Mouse (Mus musculus) kidney, embryonic 15.5 days (tissue): ENCODE measurements at regions not wholly inside any gene's neighbourhood (a gene's known extent, or its start where the extent isn't known, plus 50 kb on each side); places are given as distances from the start of the nearest gene placed in this dataset.

ENCODE experiments used
- ATAC-seq: fragments of 200-750 bp; cut with Nextera tagmentation; replicated peaks from 2 replicates; pipeline ENCODE4 v1.8.0; 2017; ENCODE audit warnings: moderate TSS enrichment; ENCODE audit not compliant: low FRiP score
- H3K27ac ChIP-seq: fragments of 300-500 bp; sonication (generic); 2 replicates; pipeline ENCODE4 v1.5.1; 2015; ENCODE audit warnings: mild to moderate bottlenecking, inconsistent platforms
- H3K27me3 ChIP-seq: fragments of 300-500 bp; sonication (generic); 2 replicates; pipeline ENCODE4 v1.6.1; 2015; ENCODE audit warnings: inconsistent platforms
- H3K36me3 ChIP-seq: fragments of 300-500 bp; sonication (generic); 2 replicates; pipeline ENCODE4 v1.6.1; 2015; ENCODE audit warnings: inconsistent platforms
- H3K4me1 ChIP-seq: fragments of 300-500 bp; sonication (generic); 2 replicates; pipeline ENCODE4 v1.6.1; 2015; ENCODE audit warnings: inconsistent platforms
- H3K4me2 ChIP-seq: fragments of 300-500 bp; sonication (generic); 2 replicates; pipeline ENCODE4 v1.6.1; 2015; ENCODE audit warnings: moderate library complexity, mild to moderate bottlenecking, inconsistent platforms
- H3K4me3 ChIP-seq: fragments of 300-500 bp; sonication (generic); replicated peaks from 2 replicates; pipeline ENCODE4 v1.5.1; 2015; ENCODE audit warnings: mild to moderate bottlenecking, inconsistent platforms
- H3K9ac ChIP-seq: fragments of 300-500 bp; sonication (generic); 2 replicates; pipeline ENCODE4 v1.6.1; 2015; ENCODE audit warnings: mild to moderate bottlenecking, inconsistent platforms
- H3K9me3 ChIP-seq: fragments of 300-500 bp; sonication (generic); replicated peaks from 2 replicates; pipeline ENCODE4 v1.6.1; 2016; ENCODE audit warnings: inconsistent platforms
- WGBS: fragments of 180-500 bp; shearing (Covaris S2); methylation state at CpG from one replicate; pipeline ENCODE4 v1.1.7; 2015; ENCODE audit warnings: mixed read lengths; 5-methylcytosine and 5-hydroxymethylcytosine counted together

GRCm38 (mm10) chr11:57933065-57933464 is 75.8 kb upstream of the Larp1 start:
- Histone ChIP-seq H3K9me3 (no peaks in the 10 kb centered on the region), H3K36me3 (no peaks in the 10 kb centered on the region), H3K4me3 (no peak overlapping the region), H3K4me1 (peaks cover 11% of the 10 kb centered on the region), H3K27me3 (peaks cover 23% of the 10 kb centered on the region), H3K27ac (no peak overlapping the region), H3K9ac (no peak overlapping the region), H3K4me2 (no peak overlapping the region)
- WGBS: 23% methylated on average over 5 of the region's 5 CpGs
- ATAC-seq: no peak

DNA sequence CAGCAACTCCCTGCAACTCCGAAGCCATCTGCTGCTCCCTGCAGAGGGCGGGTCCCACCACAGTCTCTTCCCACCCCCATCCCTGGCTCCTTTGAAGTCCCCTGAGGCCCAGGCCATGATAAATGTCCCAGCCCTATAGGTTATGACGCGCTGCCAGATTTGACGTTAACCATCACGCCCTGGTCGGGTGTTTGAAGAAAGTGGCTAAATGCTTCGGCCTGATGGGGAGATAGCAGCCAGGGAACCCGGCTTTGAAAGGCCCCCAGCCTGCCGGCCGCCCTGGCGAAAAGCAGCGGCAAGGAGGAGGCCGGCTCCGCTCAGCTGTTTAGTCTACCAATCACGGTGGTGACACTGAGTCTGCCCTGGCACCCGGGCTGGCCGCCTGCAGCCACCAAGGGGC is 79.4 kb upstream of the Larp1 start:
- Histone ChIP-seq H3K27me3 (peaks cover 20% of the 10 kb centered on the region), H3K9me3 (no peaks in the 10 kb centered on the region), H3K4me3 (no peak overlapping the region), H3K9ac (no peak overlapping the region), H3K4me1 (peaks cover 8% of the 10 kb centered on the region), H3K4me2 (peak overlapping the region; percentile 44), H3K36me3 (no peaks in the 10 kb centered on the region), H3K27ac (no peak overlapping the region)
- ATAC-seq: no peak
- 5% methylated on average over 18 of the region's 18 CpGs for WGBS

GRCm38 (mm10) chr11:57920263-57920662 is 87.6 kb upstream of the Hand1 start:
- peaks cover 6% of the 10 kb centered on the region; the same call in 1 of the 2 replicates for H3K4me1 ChIP-seq
- H3K9me3 ChIP-seq: no peaks in the 10 kb centered on the region
- ATAC-seq: no peak
- H3K27ac ChIP-seq: no peak overlapping the region
- H3K27me3 ChIP-seq: no peaks in the 10 kb centered on the region; the same call in 1 of the 2 replicates
- no peaks in the 10 kb centered on the region for H3K36me3 ChIP-seq
- WGBS: 94% methylated on average over 2 of the region's 2 CpGs
- no peak overlapping the region for H3K4me2 ChIP-seq
- H3K4me3 ChIP-seq: no peak overlapping the region
- H3K9ac ChIP-seq: no peak overlapping the region

DNA sequence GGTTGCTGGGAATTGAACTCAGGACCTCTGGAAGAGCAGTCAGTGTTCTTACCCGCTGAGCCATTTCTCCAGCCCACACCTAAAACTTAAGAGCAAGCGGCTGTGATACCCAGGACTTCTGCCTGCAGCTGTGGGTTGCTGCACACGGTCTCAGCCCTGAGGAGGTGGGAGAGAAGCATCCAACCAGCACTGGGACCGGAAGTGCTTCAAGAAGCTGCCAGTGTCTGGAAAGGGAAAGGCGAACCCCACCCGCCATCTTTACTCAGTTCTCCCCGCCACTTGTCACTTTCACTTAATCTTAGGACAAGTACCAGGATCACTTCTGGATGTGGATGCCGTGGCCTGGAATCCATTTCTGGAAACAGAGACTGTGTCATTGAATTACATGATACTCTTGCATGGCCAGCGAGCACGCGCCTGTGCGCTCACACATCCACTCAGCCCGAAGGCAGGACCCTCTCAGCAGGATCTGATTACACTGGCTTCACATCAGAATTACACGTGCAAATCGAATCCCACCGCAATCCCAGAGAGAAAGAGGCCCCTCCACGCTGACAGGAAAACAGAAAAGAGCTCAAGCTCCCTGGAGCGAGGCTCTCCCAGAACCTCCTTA is 85.9 kb upstream of the Hand1 start:
- no peak overlapping the region for H3K4me3 ChIP-seq
- ATAC-seq: no peak
- H3K36me3 ChIP-seq: no peaks in the 10 kb centered on the region
- no peak overlapping the region for H3K4me2 ChIP-seq
- no peak overlapping the region for H3K9ac ChIP-seq
- 65% methylated on average over 18 of the region's 18 CpGs for whole genome bisulfite sequencing
- no peaks in the 10 kb centered on the region for H3K9me3 ChIP-seq
- H3K27ac ChIP-seq: no peak overlapping the region
- H3K4me1 ChIP-seq: peaks cover 6% of the 10 kb centered on the region; the same call in 1 of the 2 replicates
- no peaks in the 10 kb centered on the region; the same call in 1 of the 2 replicates for H3K27me3 ChIP-seq

DNA sequence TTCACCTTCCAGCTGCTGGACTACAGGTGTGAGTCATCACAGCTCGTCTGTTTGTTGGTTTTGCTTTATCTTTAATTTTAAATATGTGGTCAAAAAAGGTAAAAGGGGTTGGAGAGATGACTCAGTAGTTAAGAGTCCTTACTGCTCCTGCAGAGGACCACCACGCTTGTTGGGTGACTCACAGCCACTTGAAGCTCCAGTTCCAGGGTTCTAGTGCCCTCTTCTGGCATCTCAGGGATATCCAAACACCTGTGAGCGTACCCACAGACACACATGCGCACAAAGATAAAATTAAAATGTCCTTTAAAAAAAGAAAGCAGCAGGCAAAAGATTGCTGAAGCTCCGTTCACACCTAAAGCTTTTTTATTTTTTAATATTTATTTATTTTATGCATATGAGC is 85.4 kb upstream of the Hand1 start:
- H3K9ac ChIP-seq: no peak overlapping the region
- no peak overlapping the region for H3K4me2 ChIP-seq
- no peaks in the 10 kb centered on the region for H3K9me3 ChIP-seq
- H3K36me3 ChIP-seq: no peaks in the 10 kb centered on the region
- ATAC-seq: no peak
- WGBS: 71% methylated on average over 5 of the region's 5 CpGs
- no peaks in the 10 kb centered on the region; the same call in 1 of the 2 replicates for H3K27me3 ChIP-seq
- no peak overlapping the region for H3K4me3 ChIP-seq
- H3K4me1 ChIP-seq: peaks cover 6% of the 10 kb centered on the region; the same call in 1 of the 2 replicates
- H3K27ac ChIP-seq: no peak overlapping the region

DNA sequence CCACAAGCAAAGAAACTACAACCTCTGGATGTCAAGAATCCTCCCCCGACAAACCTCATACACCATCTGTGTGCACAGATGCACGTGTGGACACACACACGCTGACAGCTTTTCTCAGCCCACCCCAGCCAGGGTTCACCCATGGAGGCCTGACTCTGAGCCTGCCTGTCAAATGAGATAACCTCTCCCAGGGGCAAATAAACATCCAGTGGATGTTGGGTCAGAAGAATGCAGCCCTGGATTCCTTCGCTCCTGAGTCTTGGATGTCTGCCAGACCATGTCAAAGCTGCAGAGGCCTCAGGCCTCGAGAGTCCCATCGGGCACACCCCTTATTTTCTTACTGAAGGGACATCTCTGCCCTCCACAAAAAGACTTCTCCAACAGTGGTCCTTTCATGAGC is 83.4 kb upstream of the Hand1 start:
- Histone ChIP-seq H3K27ac (no peak overlapping the region), H3K9ac (no peak overlapping the region), H3K9me3 (no peaks in the 10 kb centered on the region), H3K4me1 (peaks cover 6% of the 10 kb centered on the region; the same call in 1 of the 2 replicates), H3K4me2 (no peak overlapping the region), H3K27me3 (no peaks in the 10 kb centered on the region; the same call in 1 of the 2 replicates), H3K4me3 (no peak overlapping the region), H3K36me3 (no peaks in the 10 kb centered on the region)
- WGBS: 25% methylated on average over 6 of the region's 6 CpGs
- ATAC-seq: no peak

DNA sequence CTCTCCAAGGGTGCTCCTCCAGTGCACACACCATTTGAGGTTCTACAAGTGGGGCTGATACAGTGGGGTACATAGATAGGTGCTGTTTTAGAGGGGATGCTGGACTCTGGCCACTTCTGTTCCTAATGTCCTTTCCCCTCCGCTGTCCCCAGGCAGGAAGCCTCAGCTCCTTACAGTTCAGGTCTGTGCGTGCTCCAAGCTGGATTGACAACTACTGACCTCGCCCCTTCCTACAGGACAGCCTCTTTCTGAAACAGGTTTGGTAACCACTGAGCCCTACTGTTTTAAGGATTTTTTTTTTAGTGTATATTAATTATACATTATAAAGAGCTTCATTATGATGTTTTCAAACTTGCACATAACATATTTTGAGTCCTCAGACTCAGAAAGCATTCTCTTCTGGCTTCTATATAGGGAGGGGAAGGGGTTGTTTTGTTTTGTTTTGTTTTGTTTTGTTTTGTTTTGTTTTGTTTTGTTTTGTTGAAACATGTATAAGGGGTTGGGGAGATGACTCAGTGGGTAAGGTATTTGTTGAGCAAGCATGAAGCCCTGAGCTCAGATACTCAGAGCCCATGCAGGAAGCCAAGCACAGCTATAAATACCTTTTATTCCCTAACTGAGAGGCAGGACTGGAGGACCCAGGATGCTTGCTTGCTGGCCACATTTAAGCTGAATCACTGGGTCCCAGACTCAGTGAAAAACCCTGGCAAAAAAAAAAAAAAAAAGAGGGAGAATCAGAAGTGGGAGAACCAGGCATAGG is 81.4 kb upstream of the Hand1 start:
- H3K4me3 ChIP-seq: no peak overlapping the region
- WGBS: 77% methylated on average over 3 of the region's 3 CpGs
- H3K27ac ChIP-seq: 0 out of 2 replicates have a peak overlapping the region, but pooled peaks have one; percentile 27
- ATAC-seq: no peak
- no peak overlapping the region for H3K9ac ChIP-seq
- no peak overlapping the region for H3K4me2 ChIP-seq
- H3K36me3 ChIP-seq: no peaks in the 10 kb centered on the region
- no peaks in the 10 kb centered on the region for H3K27me3 ChIP-seq
- H3K4me1 ChIP-seq: peaks cover 6% of the 10 kb centered on the region; the same call in 1 of the 2 replicates
- no peaks in the 10 kb centered on the region for H3K9me3 ChIP-seq

DNA sequence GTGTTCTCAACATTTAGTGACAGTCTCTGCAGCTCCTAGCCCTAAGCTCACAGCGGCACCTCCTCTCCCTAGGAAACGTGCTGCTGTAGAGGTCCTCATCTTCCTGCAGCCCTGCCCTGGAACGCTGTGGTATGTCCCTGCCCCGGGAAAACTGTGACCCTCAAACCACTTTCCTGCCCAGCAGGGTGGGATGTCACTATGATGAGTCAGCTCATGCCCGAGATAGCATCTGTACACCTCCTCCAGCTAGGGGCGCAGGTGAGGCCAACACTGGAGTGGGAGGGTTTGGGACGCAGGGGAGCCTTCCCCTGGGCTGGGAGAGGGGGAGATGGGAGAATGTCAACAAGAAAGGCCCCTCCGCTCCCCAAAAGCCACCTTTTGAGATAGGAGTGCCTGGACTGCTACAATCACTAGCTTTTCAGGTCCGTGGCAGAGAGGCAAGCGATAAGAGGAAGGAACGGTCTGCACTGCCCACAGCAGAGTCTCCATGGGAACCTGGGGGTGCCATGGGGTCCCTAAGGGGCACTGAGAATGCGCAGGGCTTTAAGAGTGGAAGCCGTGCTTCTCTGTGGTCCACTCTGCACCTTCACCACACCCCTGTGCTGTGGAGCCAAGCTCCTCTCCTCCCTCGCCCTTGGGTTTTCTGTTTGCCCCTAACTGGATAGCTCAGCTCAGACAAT is 80.5 kb upstream of the Hand1 start:
- Histone ChIP-seq H3K27me3 (no peaks in the 10 kb centered on the region), H3K4me2 (no peak overlapping the region), H3K4me1 (peaks cover 6% of the 10 kb centered on the region; the same call in 1 of the 2 replicates), H3K27ac (0 out of 2 replicates have a peak overlapping the region, but pooled peaks have one; percentile 27), H3K4me3 (no peak overlapping the region), H3K9me3 (no peaks in the 10 kb centered on the region), H3K9ac (no peak overlapping the region), H3K36me3 (no peaks in the 10 kb centered on the region)
- ATAC-seq: no peak
- WGBS: 60% methylated on average over 14 of the region's 14 CpGs

GRCm38 (mm10) chr11:57911698-57912283 is 79.2 kb upstream of the Hand1 start:
- Histone ChIP-seq H3K27ac (no peak overlapping the region), H3K4me1 (peaks cover 6% of the 10 kb centered on the region; the same call in 1 of the 2 replicates), H3K27me3 (no peaks in the 10 kb centered on the region), H3K36me3 (no peaks in the 10 kb centered on the region), H3K4me2 (no peak overlapping the region), H3K4me3 (no peak overlapping the region), H3K9ac (no peak overlapping the region), H3K9me3 (no peaks in the 10 kb centered on the region)
- ATAC-seq: no peak
- WGBS: 33% methylated on average over 10 of the region's 10 CpGs

DNA sequence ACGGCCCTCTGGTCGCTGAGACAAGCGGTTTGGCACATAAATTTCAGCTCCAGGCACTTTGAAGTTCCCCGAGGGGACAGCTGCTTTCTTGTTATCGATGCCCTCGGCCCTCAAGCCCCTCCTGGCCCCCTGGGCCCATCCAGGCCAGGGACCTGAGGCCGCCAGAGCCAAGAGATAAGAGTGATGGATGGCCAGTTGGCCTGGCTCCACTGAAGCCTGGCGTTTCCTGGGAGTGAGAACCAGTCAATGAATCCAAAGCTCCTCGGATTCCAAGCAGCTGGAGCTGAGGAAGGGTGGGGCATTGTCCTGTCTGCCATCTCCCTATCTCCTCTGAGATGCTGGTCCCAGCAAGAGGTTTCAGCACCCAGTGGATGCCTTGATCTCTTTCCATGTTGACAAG is 71.6 kb upstream of the Hand1 start:
- Histone ChIP-seq H3K4me1 (no peaks in the 10 kb centered on the region), H3K4me2 (no peak overlapping the region), H3K4me3 (no peak overlapping the region), H3K9ac (no peak overlapping the region), H3K36me3 (no peaks in the 10 kb centered on the region), H3K27me3 (no peaks in the 10 kb centered on the region), H3K9me3 (no peaks in the 10 kb centered on the region), H3K27ac (no peak overlapping the region)
- 14% methylated on average over 9 of the region's 9 CpGs for WGBS
- ATAC-seq: peak; percentile 49; the same call in 1 of the 2 replicates

DNA sequence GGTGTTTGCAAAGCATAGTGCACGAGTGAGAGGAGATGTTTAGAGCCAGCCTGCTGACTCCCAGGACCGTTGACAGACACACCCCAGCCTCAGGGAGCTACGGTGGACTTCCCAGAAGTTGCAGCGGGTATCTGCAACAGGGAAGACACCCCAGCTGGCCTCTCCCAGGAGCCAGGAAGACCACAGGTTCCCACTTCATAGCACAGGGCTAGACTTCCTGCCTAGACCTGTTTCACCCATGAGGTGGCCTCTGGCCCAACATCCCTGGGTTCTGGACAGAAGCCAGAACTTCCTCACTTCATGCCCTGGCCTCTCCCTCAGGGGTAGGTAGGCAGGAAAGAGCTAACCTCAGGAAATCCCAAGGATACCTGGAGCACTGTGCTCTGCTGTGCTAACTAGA is 66.7 kb upstream of the Hand1 start:
- H3K27me3 ChIP-seq: no peaks in the 10 kb centered on the region
- WGBS: 54% methylated on average over 4 of the region's 4 CpGs

DNA sequence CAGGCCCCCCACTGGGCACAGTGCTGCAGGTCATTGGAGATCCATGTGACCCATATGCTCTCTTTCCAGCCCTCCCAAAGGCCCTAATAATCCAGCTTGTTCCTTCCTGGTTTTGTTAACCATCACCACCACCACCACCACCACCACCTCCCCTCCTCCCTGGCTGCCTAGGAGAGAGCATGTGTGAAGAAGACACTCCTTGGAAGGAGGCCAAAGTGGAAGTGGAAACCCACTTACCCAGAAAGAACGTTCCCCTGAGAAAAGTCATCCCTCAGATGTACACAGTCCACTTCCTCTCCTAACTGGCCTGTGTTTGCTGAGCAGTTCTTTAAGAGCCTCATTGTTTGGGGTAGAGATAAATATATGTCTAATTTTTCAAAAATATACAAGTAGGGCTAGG is 62.9 kb upstream of the Hand1 start:
- H3K36me3 ChIP-seq: no peaks in the 10 kb centered on the region
- no peak overlapping the region for H3K4me2 ChIP-seq
- WGBS: 61% methylated on average over 1 of the region's 1 CpGs
- no peak overlapping the region for H3K27ac ChIP-seq
- no peaks in the 10 kb centered on the region for H3K27me3 ChIP-seq
- no peak overlapping the region for H3K4me3 ChIP-seq
- no peak overlapping the region for H3K9ac ChIP-seq
- no peak for ATAC-seq
- H3K9me3 ChIP-seq: no peaks in the 10 kb centered on the region
- no peaks in the 10 kb centered on the region for H3K4me1 ChIP-seq

More for the DNA sequence above, 66.7 kb upstream of the Hand1 start:
- no peaks in the 10 kb centered on the region for H3K36me3 ChIP-seq
- ATAC-seq: no peak
- no peaks in the 10 kb centered on the region for H3K4me1 ChIP-seq
- H3K9me3 ChIP-seq: no peaks in the 10 kb centered on the region
- no peak overlapping the region for H3K4me2 ChIP-seq
- H3K4me3 ChIP-seq: no peak overlapping the region
- no peak overlapping the region for H3K27ac ChIP-seq
- H3K9ac ChIP-seq: no peak overlapping the region
